Comparison of ENCODE assay signal across 19 mouse cellular contexts in the genomic region with DNA sequence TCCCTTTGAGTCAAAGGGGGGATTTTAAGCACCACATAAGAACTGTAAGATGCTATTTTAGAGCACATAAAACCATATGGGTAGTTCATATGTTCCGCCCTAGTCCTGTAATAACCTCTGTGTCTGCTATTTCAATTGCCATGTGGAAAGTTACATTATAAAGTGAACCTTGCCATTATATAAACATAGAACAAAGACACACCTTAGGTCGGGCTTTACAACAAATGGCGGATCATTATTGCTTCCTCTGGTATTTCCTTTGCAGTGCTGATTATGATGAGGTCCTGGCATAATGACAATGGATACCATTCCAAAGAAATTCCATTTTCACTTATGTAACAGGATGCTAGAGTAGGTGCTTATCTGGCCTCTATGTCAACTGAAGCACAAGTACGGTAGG.
DNase-seq lines count a peak whose midpoint lies in the region; ATAC-seq and TF ChIP-seq lines count a peak whose summit lies in the region.
"Had no signal": no experiment of that assay in that cellular context is flagged by ENCODE, and none has a peak within 500 bp of the region (broad histone marks: within the 10 kb centered on the region; RNA-seq: fewer than 3 reads in every experiment).

No protein-coding gene starts in this region.

- no peaks in the 10 kb centered on the region for H3K9me3 ChIP-seq in heart, embryonic 12.5 days (replicated peaks)
- no peaks in the 10 kb centered on the region for H3K9me3 ChIP-seq in lung, embryonic 14.5 days (ENCODE audit: low read depth, low read length)
- no peaks in the 10 kb centered on the region for H3K9me3 ChIP-seq in embryonic facial prominence, embryonic 10.5 days
- no peaks in the 10 kb centered on the region for H3K9me3 ChIP-seq in limb, embryonic 15.5 days
- H3K9me3 ChIP-seq: midbrain, embryonic 15.5 days had no signal

- TF ChIP-seq CTCF in lung, embryonic 14.5 days (IDR thresholded peaks at IDR 0.05; ENCODE audit: low read depth) = no peak

- ATAC-seq in heart, embryonic 12.5 days (ENCODE audit: insufficient number of reproducible peaks, low FRiP score) = no peak
- peak; percentile 49; the same call in 1 of the 2 replicates for ATAC-seq in lung, embryonic 14.5 days (ENCODE audit: insufficient read depth)
- 0 out of 2 replicates have a peak, but pooled peaks have one; percentile 58 for ATAC-seq in limb, embryonic 15.5 days (ENCODE audit: insufficient number of reproducible peaks, low FRiP score, low TSS enrichment, low read depth)
- ATAC-seq in megakaryocyte-erythroid progenitor cell, adult 5-6 weeks (replicated peaks; ENCODE audit: low FRiP score, low TSS enrichment, poor library complexity, severe bottlenecking) = no peak
- ATAC-seq: activated CD4-positive, CD25-positive, alpha-beta regulatory T cell, adult 4 months; hindbrain, embryonic 16.5 days; intestine, postnatal 0 days; midbrain, embryonic 15.5 days; Patski had no signal

- H3K9ac ChIP-seq in heart, embryonic 12.5 days = no peak overlapping the region
- H3K9ac ChIP-seq in lung, embryonic 14.5 days = no peak overlapping the region
- H3K9ac ChIP-seq in limb, embryonic 15.5 days = no peak overlapping the region
- H3K9ac ChIP-seq: liver, embryonic 14.5 days; midbrain, embryonic 15.5 days had no signal

- no peak overlapping the region for H3K27ac ChIP-seq in heart, embryonic 12.5 days (ENCODE audit: poor library complexity, severe bottlenecking)
- H3K27ac ChIP-seq in lung, embryonic 14.5 days (ENCODE audit: low read depth) = no peak overlapping the region
- H3K27ac ChIP-seq in embryonic facial prominence, embryonic 10.5 days (replicated peaks) = peak overlapping the region; percentile 45; the same call in 1 of the 2 replicates
- H3K27ac ChIP-seq in limb, embryonic 15.5 days = no peak overlapping the region
- H3K27ac ChIP-seq: liver, embryonic 14.5 days; midbrain, embryonic 15.5 days had no signal

- no peaks in the 10 kb centered on the region for H3K36me3 ChIP-seq in heart, embryonic 12.5 days
- H3K36me3 ChIP-seq in lung, embryonic 14.5 days (ENCODE audit: insufficient read depth) = no peaks in the 10 kb centered on the region
- H3K36me3 ChIP-seq in embryonic facial prominence, embryonic 10.5 days (replicated peaks) = no peaks in the 10 kb centered on the region
- H3K36me3 ChIP-seq in limb, embryonic 15.5 days = no peaks in the 10 kb centered on the region
- H3K36me3 ChIP-seq: midbrain, embryonic 15.5 days had no signal

- 52% methylated on average over 4 of the region's 4 CpGs for WGBS in heart, embryonic 12.5 days
- whole genome bisulfite sequencing in lung, embryonic 14.5 days = 58% methylated on average over 4 of the region's 4 CpGs
- 76% methylated on average over 4 of the region's 4 CpGs for WGBS in embryonic facial prominence, embryonic 10.5 days
- 42% methylated on average over 4 of the region's 4 CpGs for WGBS in limb, embryonic 15.5 days

- no peaks in the 10 kb centered on the region for H3K27me3 ChIP-seq in heart, embryonic 12.5 days (replicated peaks)
- no peaks in the 10 kb centered on the region for H3K27me3 ChIP-seq in lung, embryonic 14.5 days (ENCODE audit: insufficient read depth, low read length)
- no peaks in the 10 kb centered on the region for H3K27me3 ChIP-seq in embryonic facial prominence, embryonic 10.5 days (replicated peaks; ENCODE audit: low read depth, poor library complexity, severe bottlenecking)
- H3K27me3 ChIP-seq in limb, embryonic 15.5 days = no peaks in the 10 kb centered on the region
- H3K27me3 ChIP-seq: midbrain, embryonic 15.5 days; Patski had no signal

- peaks cover 44% of the 10 kb centered on the region for H3K4me1 ChIP-seq in heart, embryonic 12.5 days (replicated peaks)
- no peaks in the 10 kb centered on the region for H3K4me1 ChIP-seq in lung, embryonic 14.5 days (ENCODE audit: insufficient read depth)
- peaks cover 27% of the 10 kb centered on the region for H3K4me1 ChIP-seq in embryonic facial prominence, embryonic 10.5 days
- H3K4me1 ChIP-seq in limb, embryonic 15.5 days = 0 out of 2 replicates have a peak, but pooled peaks cover 4% of the 10 kb centered on the region
- H3K4me1 ChIP-seq: midbrain, embryonic 15.5 days had no signal

- H3K4me2 ChIP-seq in heart, embryonic 12.5 days = no peak overlapping the region
- H3K4me2 ChIP-seq in lung, embryonic 14.5 days = no peak overlapping the region
- no peak overlapping the region for H3K4me2 ChIP-seq in limb, embryonic 15.5 days
- H3K4me2 ChIP-seq: midbrain, embryonic 15.5 days had no signal

- no peak overlapping the region for H3K4me3 ChIP-seq in heart, embryonic 12.5 days
- no peak overlapping the region for H3K4me3 ChIP-seq in lung, embryonic 14.5 days (ENCODE audit: low read depth, low read length)
- no peak overlapping the region for H3K4me3 ChIP-seq in embryonic facial prominence, embryonic 10.5 days
- H3K4me3 ChIP-seq in limb, embryonic 15.5 days = no peak overlapping the region
- H3K4me3 ChIP-seq: midbrain, embryonic 15.5 days had no signal

- DNase-seq in heart, adult 9 months (ENCODE audit: low spot score in 2 of 2) = peak; percentile 47 to 79
- peak; percentile 54 for DNase-seq in lung, embryonic 14.5 days
- DNase-seq in lung, postnatal 10 days = no peak
- DNase-seq in embryonic facial prominence, embryonic 10.5 days (ENCODE audit: low spot score) = no peak
- DNase-seq: adrenal gland, postnatal 25 days; cerebellum, adult 8-10 months; gastrocnemius, postnatal 14 days; heart, postnatal 4 days; kidney, postnatal 4 days; retina, postnatal 1 day had no signal

Comparison
In these comparisons a context has a peak if more than half of its experiments do, and no peak if none do; other contexts are left out.
1. DNase-seq: peak in heart, adult 9 months (2 of 2) and lung, embryonic 14.5 days (single experiment); none in lung, postnatal 10 days (single experiment) and embryonic facial prominence, embryonic 10.5 days (single experiment).
2. ATAC-seq: peak in lung, embryonic 14.5 days (single experiment) and limb, embryonic 15.5 days (single experiment); none in heart, embryonic 12.5 days (single experiment) and megakaryocyte-erythroid progenitor cell, adult 5-6 weeks (single experiment).